Mouse (Mus musculus): Measurements from ENCODE around the gene Cep170. TPM values are rescaled to one million over a fixed set of nuclear protein-coding genes. Genes with fewer than 3 reads are reported as not detected.

Cep170 gene
- 32.9 and 42.4 TPM in 2 replicates for total RNA-seq (2015)
- total RNA-seq (2017), result 28.2 and 32.0 TPM in 2 replicates

GRCm38 (mm10) chr1:176814036-176814420 lies at the start of gene Cep170:
Gene Cep170, minus strand, starts transcription at chr1:176814067.
- ATAC-seq (replicated peaks; ENCODE audit: poor library complexity), result peak; percentile 49

DNA sequence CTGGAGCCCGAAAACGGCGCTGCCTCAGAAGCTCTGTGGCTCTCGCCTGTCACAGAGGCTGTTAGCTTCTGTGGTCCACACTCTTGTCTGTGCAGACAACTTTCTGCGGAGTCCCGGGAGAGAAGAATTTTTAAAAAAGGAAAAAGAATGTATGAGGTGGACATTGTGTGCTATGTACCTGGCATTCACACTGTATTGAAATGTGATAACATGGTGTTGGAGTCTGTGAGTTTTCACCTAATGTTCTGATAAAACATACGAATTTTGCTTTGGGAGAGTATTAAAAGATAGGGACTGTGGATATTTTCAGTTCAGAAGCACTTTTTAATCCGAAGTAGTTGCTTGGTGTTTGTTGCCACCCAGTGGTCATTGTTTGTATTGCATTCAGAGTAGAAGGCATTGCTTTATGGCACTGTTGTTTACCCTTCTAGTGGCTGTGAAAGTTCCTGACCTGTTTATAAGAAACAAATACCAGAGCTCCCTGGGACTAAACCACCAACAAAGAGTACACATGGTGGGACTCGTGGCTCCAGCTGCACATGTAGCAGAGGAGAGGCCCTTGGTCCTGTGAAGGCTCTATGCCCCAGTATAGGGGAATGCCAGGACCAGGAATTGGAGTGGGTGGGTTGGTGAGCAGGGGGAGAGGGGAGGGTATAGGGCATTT lies 48.2 kb upstream of the Cep170 start:
- ATAC-seq (replicated peaks; ENCODE audit: poor library complexity), result peak; percentile 100

DNA sequence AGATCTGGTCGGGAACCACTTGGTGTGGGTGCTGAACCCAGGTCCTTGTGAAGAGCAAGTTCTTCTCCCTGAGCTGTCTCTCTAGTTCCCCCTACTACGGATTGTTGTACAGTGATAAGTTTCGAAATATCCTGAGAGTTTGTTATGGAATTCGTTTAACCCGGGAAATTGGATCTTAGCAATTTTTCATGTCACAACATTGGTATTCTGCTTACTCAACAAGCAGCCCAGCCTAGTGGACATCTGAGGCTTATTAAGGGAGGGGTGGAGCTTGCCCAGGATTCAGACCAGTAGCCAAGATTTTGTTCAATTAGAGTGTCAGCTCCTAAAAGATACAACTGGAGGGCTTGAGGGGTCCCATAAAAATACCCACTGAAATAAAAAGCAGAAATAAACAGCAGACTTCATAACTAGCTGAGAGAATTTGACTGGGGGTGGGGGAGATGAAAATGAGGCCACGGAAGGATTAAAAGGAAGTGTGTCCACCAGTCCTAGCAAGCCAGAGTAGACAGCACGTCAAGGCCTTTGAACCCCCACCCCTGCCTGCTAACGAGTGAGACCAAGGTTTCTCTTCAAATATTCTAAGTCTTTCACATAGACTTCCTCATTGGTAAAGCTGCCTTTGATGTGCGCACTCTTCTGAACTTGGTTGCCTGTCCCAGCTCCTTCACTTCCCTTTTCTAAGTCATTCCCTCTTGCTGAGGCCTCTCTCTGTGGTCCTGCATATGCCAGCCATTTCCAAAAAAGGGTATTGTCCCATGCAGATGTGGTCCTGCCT lies 39.1 kb upstream of the Cep170 start:
- peak; percentile 95 for ATAC-seq (replicated peaks; ENCODE audit: poor library complexity)

GRCm38 (mm10) chr1:176851401-176851800 lies 37.5 kb upstream of the Cep170 start:
- no peak for ATAC-seq (replicated peaks; ENCODE audit: poor library complexity)

DNA sequence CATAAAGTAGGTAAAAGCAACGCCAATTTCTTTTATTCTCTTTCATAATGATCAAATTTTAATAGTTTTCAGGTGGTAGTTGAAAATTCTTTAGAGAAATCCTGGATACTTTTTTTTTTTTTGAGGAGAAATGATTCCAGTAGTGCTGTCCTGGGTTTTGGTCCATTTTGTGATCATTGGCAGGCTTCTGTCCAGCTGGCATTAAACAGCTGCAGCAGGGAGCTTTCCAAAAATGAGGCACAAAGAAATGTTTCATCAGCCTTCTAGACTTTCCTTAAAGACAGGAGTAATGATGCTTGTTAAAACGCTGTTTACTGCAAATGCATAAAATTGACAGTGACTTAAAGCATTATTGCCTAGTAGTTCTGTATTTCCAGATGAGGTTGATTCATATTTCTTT lies 35.5 kb upstream of the Cep170 start:
- no peak for ATAC-seq (replicated peaks; ENCODE audit: poor library complexity)

- ATAC-seq (replicated peaks; ENCODE audit: poor library complexity), result no peak
Observed at GRCm38 (mm10) chr1:176848613-176849290, 34.9 kb upstream of the Cep170 start.

DNA sequence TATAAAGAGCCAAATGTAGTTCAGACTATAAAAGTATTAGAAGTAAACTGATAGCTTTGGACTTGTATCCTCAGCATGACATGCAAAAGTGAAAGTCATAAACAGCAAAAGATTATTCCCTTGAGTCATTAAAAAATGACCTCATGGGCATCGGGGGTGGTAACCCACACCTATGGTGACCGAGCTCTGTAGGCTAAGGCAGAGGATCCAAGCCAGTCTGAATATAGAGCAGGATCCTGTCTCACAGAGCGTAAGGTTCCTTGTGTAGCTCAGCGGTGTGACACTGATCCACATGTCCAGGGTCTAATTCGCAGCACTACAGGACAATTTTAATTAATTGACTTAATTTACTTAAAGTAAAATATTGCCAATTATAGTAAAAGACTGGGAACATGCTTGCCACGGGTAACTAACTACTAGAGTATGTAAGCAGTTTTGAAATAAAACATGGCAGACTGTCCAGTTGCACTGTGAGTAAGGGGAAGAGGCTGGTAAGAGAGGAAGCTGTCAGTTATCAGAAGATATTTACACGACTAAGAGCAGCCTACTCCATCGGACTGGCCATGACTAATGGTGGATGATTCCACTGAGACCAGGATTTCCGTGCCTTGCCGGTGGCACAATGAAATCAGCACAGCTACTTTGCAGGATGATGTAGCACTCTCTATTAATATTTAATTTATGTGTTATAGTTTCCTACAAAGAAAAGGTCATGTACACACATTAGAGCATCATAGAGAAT lies 33.4 kb upstream of the Cep170 start:
- ATAC-seq (replicated peaks; ENCODE audit: poor library complexity), result no peak

DNA sequence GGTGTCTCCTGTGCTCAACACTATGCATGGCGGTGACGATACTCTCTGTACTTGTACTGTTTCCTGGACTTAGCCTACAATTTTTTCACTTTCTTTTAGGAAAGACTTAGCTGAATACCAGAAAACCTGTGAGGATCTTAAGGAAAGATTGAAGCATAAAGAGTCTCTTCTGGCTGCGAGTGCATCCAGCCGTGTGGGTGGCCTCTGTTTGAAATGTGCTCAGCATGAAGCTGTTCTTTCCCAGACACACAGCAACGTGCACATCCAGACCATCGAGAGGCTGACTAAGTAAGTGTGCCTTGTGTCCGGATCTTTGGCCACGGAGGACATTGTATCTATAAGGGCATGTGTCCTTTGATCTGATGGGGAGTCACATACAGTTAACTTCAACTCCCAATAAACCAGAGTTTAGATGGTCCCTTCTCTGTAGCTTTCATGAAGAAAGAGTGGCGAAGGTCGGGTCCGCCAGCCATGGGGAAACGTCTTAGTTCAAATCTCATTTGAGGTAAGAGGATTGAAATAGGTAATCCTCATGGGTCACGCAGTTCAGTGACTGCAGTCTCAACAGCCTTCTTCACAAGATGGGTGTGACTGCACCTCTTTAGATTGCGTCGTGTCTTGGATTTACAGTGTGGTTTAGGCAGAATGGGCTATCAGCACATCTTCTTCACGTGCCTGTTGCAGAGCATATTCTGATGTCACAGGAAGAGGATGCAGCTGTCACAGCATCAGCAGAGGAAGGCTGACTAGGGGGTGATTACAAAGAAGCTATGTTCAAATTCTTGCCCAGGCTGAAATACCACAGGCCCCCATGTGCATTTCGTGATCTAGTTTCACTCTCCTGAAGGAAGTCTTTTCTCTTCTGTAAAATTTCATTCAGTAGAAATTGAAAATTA lies 31.5 kb upstream of the Cep170 start:
- ATAC-seq (replicated peaks; ENCODE audit: poor library complexity), result peak; percentile 97

DNA sequence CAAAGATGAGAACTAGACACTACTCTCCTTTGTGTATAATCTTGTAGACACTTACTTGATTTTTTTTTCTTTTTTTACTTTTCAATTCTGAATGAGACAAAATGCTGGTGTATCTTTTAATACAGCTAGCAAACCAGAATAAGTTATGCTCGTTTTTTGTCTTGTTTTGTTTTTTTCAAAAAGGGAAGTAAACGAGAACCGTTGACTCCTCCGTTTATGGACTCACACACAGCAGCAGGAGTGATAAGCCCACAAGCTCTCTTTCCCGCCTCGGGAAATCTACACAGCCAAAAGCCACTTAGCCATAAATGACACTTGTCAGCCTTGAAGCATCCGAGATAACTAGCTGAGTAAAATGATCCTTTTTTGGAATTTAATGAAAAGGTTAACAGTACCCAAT lies 22.7 kb upstream of the Cep170 start:
- peak; percentile 29 for ATAC-seq (replicated peaks; ENCODE audit: poor library complexity)

DNA sequence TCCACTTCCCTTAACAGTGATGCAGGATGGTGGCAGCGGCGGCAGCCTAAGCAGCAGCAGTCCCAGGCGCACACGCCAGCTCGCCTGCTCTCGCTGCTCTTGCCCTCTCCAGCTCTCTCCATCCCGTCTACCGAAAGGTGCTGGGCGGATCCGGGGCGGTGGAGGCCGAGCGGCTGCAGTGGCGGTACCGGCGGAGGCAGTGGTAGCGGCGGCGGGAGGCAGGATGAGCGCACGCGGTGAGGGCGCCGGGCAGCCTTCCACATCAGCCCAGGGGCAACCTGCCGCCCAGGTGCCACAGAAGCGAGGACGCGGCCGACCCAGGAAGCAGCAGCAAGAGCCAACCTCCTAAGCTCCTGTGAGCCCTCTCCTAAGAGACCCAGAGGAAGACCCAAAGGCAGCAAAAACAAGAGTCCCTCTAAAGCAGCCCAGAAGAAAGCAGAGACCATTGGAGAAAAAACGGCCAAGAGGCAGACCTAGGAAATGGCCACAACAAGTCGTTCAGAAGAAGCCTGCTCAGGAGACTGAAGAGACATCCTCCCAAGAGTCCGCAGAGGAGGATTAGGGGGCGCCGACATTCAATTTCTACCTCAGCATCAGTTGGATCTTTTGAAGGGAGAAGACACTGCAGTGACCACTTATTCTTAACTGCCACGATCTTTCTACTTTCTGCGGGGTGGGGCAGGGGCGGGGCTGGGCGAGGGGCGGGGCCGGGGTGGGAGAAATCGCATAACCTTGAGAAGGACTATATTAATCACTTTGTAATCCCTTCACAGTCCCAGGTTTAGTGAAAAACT lies 21.8 kb upstream of the Cep170 start:
- peak; percentile 35 for ATAC-seq (replicated peaks; ENCODE audit: poor library complexity)

DNA sequence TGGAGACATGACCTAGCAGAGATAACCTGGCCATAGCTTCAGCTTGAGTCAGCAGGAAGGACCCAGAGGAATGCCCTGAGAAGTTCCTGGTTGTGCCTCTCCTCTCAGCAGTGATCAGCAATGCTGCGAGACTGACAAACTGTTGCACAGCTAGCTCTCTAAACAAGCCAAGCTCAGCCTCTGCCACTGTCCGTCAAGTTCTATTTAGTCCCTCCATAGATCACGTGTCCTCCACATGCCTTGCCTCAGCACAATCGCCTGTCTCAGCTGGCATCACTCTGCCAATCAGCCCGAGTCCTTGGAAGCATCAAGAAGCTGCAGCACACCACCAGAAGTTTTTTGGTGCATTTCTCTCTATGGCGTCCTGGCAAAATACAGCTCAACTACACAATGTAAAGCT lies 21.0 kb upstream of the Cep170 start:
- 0 out of 2 replicates have a peak, but pooled peaks have one; percentile 5 for ATAC-seq (replicated peaks; ENCODE audit: poor library complexity)

- peak; percentile 44 for ATAC-seq (replicated peaks; ENCODE audit: poor library complexity)
Observed at GRCm38 (mm10) chr1:176833948-176834347, 20.1 kb upstream of the Cep170 start.

GRCm38 (mm10) chr1:176833257-176833656 lies 19.4 kb upstream of the Cep170 start:
- no peak for ATAC-seq (replicated peaks; ENCODE audit: poor library complexity)

GRCm38 (mm10) chr1:176832607-176833006 lies 18.7 kb upstream of the Cep170 start:
- ATAC-seq (replicated peaks; ENCODE audit: poor library complexity), result peak; percentile 30

DNA sequence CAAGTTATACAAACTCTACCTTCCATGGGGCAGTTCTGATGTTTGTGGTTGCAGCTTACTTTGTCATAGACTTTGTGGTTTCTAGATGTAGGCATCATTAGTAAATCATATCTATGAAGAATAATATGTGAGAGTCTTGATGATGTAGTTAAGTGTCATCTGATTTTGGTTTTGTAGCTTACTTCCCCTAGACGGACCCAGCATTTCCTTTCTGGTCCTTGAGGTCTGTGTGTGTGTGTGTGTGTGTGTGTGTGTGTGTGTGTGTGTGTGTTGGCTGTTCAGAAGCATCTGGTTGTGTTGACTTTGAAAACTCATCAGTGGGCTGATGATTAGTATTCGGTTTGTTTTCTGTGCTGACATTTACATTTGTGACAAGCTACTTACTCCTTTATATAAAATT lies 18.2 kb upstream of the Cep170 start:
- ATAC-seq (replicated peaks; ENCODE audit: poor library complexity), result no peak

DNA sequence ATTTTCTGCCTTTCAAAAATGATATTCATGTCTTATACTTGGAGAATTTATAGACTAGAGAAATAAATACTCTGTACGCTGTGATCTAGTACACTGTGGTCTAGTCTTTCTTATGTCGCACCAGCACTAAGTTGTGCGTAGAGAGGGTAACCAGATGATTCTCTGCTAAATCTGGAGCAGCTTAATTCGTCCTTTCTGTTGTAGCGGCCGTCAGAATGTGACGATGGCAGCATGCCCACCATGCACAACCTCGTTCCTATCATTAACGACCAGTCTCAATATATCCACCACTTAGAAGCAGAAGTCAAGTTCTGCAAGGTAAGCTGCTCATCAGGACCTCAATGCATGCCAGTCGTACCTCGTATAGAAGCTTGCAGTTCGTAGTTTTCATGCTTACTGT lies 14.8 kb upstream of the Cep170 start:
- no peak for ATAC-seq (replicated peaks; ENCODE audit: poor library complexity)

DNA sequence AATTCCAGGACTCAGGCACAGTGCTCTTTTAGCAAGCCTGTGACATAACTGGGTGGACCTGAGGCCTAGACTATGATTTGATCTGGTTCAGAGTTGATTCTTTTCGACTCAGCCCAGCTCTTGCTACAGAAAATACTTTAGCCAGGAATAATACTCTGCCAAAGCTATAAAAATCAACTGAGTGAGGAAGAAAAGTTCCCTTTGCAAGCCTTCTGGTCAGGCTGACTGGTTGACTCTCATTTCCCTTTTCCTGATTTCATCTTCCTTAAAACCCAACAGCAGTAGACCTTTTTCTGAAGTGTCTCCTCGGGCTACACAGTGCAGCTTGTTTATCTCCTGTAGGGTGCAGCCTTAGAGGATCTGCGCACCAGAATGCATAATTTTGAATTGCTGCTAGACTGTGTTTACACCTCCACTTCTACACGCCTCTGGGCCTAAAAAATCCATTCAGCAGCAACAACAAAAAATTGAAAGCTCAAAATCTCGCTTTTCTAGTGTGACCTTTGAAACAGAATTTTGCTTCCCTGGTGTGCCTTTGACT lies 14.1 kb upstream of the Cep170 start:
- peak; percentile 29 for ATAC-seq (replicated peaks; ENCODE audit: poor library complexity)

DNA sequence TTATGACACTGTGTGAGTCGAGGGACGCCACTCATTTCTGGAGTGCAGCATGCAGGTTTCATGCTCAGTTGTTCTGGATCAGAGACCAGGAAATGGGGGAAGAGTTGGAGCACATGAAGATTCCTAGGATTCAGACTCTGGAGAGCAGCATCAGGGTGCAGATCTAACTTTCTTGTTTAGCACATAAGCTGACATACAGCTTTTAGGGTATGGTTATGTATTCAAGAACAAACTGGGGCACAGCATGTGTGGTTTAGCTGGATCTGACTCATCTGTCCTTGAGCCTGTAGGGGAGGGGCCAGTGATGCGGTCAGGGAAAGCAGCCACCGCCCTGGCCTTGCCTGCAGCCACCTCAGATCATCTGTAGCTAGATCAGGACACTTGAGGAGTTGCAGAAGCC lies 13.5 kb upstream of the Cep170 start:
- peak; percentile 68 for ATAC-seq (replicated peaks; ENCODE audit: poor library complexity)

- 0 out of 2 replicates have a peak, but pooled peaks have one; percentile 14 for ATAC-seq (replicated peaks; ENCODE audit: poor library complexity)
Observed at GRCm38 (mm10) chr1:176826931-176827330, 13.1 kb upstream of the Cep170 start.
